Mouse (Mus musculus) intestine, embryonic 16.5 days (tissue): ENCODE measurements around the gene Fam178b. TPM values are rescaled to one million over a fixed set of nuclear protein-coding genes. Genes with fewer than 3 reads are reported as not detected.
"Not testable (repeated sequence)": the region's sequence is repeated elsewhere in the genome, so short reads cannot be mapped to it uniquely, and the experiment has no call there.

Experiments
- ATAC-seq: fragments of 200-750 bp; cut with Nextera tagmentation; 2 replicates; pipeline ENCODE4 v1.8.0; 2017; ENCODE audit warnings: moderate TSS enrichment, moderate library complexity
- H3K27ac ChIP-seq: fragments of 300-500 bp; sonication (generic); 2 replicates; pipeline ENCODE4 v1.5.1; 2014; ENCODE audit warnings: mild to moderate bottlenecking, low read length
- H3K27me3 ChIP-seq: fragments of 300-500 bp; sonication (generic); replicated peaks from 2 replicates; pipeline ENCODE4 v1.6.1; 2014; ENCODE audit warnings: low read length, control low read depth, mixed read lengths; ENCODE audit not compliant: control insufficient read depth, insufficient read depth
- H3K36me3 ChIP-seq: fragments of 300-500 bp; sonication (generic); 2 replicates; pipeline ENCODE4 v1.6.1; 2014; ENCODE audit warnings: low read length, control low read depth; ENCODE audit not compliant: control insufficient read depth, insufficient read depth
- H3K4me1 ChIP-seq: fragments of 300-500 bp; sonication (generic); 2 replicates; pipeline ENCODE4 v1.6.1; 2014; ENCODE audit warnings: low read length, control low read depth, mixed read lengths; ENCODE audit not compliant: control insufficient read depth, insufficient read depth
- H3K4me2 ChIP-seq: fragments of 300-500 bp; sonication (generic); 2 replicates; pipeline ENCODE4 v1.6.1; 2014; ENCODE audit warnings: low read depth, low read length, control low read depth
- H3K4me3 ChIP-seq: fragments of 300-500 bp; sonication (generic); 2 replicates; pipeline ENCODE4 v1.5.1; 2014; ENCODE audit warnings: mild to moderate bottlenecking, low read length
- H3K9ac ChIP-seq: fragments of 300-500 bp; sonication (generic); 2 replicates; pipeline ENCODE4 v1.6.1; 2014; ENCODE audit warnings: low read depth, low read length
- H3K9me3 ChIP-seq: fragments of 300-500 bp; sonication (generic); 2 replicates; pipeline ENCODE4 v1.6.1; 2016; ENCODE audit warnings: low read length, control low read depth; ENCODE audit not compliant: control insufficient read depth
- WGBS: fragments of 180-500 bp; shearing (Covaris S2); extraction: QIAGEN DNeasy Blood & Tissue Kit; methylation state at CpG from one replicate; pipeline ENCODE4 v1.1.7; 2014; 5-methylcytosine and 5-hydroxymethylcytosine counted together
- polyA plus RNA-seq: library from polyadenylated mRNA; unstranded; fragments of >200 nt; fragmentation: Nextera tagmentation; extraction: Ambion mirVana; gene quantifications from 2 replicates; pipeline ENCODE4 v1.2.1, GENCODE M21; 2015

Fam178b gene
- polyA plus RNA-seq, 1 experiment from 2014 or later, result 0.54 TPM

DNA sequence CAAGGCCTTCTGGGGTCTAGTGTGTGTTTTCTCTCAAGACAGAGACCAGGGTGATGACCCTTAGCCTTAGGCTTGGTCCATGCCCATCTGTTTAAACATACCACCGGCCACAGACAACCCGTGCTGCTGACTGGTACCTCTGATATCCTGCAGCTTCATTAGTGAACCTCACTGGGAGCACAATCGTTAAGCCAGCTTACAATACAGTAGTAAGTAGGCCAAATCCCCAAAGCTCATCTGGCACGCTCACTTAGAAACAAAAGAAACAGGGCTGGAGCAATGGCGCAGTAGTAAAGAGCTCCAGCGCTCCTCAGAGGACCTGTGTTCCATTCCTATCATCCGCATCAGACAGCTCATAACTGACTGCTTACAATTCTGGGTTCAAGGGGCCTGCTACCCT is 2.1 kb downstream of the Fam178b start:
- no peaks in the 10 kb centered on the region for H3K36me3 ChIP-seq
- WGBS, result 80% methylated on average over 7 of the region's 7 CpGs
- no peak overlapping the region for H3K4me2 ChIP-seq
- no peaks in the 10 kb centered on the region for H3K4me1 ChIP-seq
- no peak overlapping the region for H3K9ac ChIP-seq
- no peak overlapping the region for H3K4me3 ChIP-seq
- ATAC-seq, result no peak
- H3K27ac ChIP-seq, result no peak overlapping the region
- no peaks in the 10 kb centered on the region for H3K27me3 ChIP-seq
- H3K9me3 ChIP-seq, result no peaks in the 10 kb centered on the region

DNA sequence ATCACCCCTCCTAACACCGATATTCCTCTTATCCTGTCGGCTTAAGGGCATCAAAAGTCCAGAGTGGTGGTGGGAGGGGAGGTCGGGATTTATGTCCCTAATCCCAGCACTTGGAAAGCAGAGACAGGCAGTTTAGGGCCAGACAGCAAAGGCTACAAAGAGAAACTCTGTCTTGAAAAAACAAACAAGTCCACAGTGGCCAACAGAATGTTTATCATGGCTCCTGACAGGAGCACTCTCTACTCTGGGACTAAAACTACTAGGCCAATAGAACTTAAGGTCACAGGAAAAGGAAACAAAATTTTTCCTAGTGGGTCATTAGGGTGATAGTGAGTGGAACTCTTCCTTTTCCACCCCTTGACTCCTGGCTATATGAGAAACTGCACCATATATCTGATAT is 8.0 kb downstream of the Fam178b start:
- H3K4me1 ChIP-seq, result no peaks in the 10 kb centered on the region
- no peaks in the 10 kb centered on the region for H3K27me3 ChIP-seq
- no peak for ATAC-seq
- no peaks in the 10 kb centered on the region for H3K9me3 ChIP-seq
- H3K4me2 ChIP-seq, result no peak overlapping the region
- H3K36me3 ChIP-seq, result no peaks in the 10 kb centered on the region
- H3K27ac ChIP-seq, result no peak overlapping the region
- H3K4me3 ChIP-seq, result no peak overlapping the region
- WGBS, result 25% methylated on average over 3 of the region's 3 CpGs
- no peak overlapping the region for H3K9ac ChIP-seq

DNA sequence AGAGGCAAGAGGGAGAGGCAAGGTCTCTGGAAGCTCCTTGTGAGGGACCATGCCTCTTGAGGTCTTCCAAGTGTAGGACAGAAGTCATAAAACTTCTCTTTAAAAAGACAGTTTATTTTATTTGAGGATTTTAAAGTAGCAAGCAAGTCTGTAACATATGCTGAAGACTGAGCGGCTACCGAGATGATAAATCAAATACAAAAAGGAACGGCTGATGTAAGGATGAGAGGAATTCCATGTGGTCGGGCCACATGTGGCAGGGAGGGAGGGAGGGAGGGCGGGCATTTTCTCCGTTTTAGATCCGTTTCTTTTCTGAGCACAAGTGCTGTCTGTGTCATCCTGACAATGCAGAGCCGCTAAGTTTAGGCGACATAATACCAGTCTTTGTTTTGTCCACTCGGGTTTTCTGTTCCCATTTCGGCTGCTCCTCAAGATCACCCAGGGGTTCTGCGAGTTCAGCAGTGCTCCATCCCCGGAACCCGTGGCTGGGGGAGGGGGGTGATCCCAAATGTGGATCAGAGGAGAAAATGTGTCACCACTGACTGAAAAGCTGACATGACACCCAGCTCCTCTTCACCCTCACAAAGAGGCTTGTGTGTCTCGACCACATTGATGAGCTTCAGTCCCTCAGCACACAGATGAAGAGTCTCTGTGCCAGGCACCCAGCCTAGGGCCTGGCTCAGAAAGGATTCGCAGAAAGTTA is 10.2 kb downstream of the Fam178b start:
- Histone ChIP-seq H3K27ac (no peak overlapping the region), H3K4me1 (no peaks in the 10 kb centered on the region), H3K4me2 (no peak overlapping the region), H3K27me3 (no peaks in the 10 kb centered on the region), H3K4me3 (no peak overlapping the region), H3K9ac (no peak overlapping the region), H3K36me3 (no peaks in the 10 kb centered on the region), H3K9me3 (no peaks in the 10 kb centered on the region)
- WGBS, result 39% methylated on average over 16 of the region's 16 CpGs
- 0 out of 2 replicates have a peak, but pooled peaks have one; percentile 23 for ATAC-seq

DNA sequence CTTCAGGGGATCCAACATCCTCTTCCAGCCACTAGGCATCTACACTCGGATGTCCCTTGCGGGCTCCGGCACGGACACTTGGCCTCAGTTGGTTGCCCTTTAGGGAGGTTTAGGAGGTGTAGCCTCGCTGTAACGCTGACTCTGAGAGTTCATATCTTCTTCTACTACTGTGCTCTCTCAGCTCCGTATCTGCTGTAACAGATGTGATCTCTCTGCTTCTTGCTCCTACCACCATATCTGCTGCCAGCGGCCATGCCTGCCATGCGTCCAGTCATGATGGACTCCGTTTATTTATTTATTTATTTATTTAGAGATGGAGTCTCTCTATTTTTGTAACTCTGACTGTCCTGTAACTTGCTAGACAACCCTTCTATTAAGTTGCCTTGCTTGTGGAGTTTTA is 11.7 kb downstream of the Fam178b start:
- ATAC-seq, result no peak
- Histone ChIP-seq H3K27me3 (no peaks in the 10 kb centered on the region), H3K4me2 (no peak overlapping the region), H3K9ac (no peak overlapping the region), H3K4me1 (peaks cover under 1% of the 10 kb centered on the region; the same call in 1 of the 2 replicates), H3K27ac (no peak overlapping the region), H3K4me3 (no peak overlapping the region), H3K36me3 (no peaks in the 10 kb centered on the region), H3K9me3 (no peaks in the 10 kb centered on the region)
- WGBS, result 92% methylated on average over 10 of the region's 10 CpGs

DNA sequence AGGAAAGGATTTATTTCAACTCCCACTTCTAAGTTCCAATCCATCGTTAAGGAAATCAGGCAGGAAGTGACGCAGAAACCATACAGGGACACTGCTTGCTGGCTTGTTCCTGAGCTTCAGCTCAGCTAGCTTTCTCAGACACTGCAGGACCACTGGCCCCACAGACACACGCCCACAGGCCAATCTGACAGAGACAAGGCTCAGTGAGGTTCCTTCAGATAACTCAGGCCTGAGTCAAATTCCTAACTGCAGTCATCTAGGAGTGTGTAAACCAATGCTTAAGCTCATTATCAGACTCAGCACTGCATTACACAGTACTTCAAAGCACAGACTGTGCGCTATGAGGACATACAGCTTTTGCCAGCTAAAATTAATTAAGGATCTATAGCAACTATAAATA is 12.7 kb downstream of the Fam178b start:
- WGBS, result 60% methylated on average over 4 of the region's 4 CpGs
- no peak for ATAC-seq
- no peak overlapping the region for H3K9ac ChIP-seq
- H3K9me3 ChIP-seq, result no peaks in the 10 kb centered on the region
- no peaks in the 10 kb centered on the region for H3K36me3 ChIP-seq
- H3K4me3 ChIP-seq, result no peak overlapping the region
- peaks cover 6% of the 10 kb centered on the region; the same call in 1 of the 2 replicates for H3K4me1 ChIP-seq
- H3K4me2 ChIP-seq, result no peak overlapping the region
- no peak overlapping the region for H3K27ac ChIP-seq
- no peaks in the 10 kb centered on the region for H3K27me3 ChIP-seq

- H3K27ac ChIP-seq, H3K4me3 ChIP-seq, ATAC-seq, H3K9ac ChIP-seq, H3K9me3 ChIP-seq, H3K4me1 ChIP-seq, H3K36me3 ChIP-seq, H3K4me2 ChIP-seq, H3K27me3 ChIP-seq: not testable (repeated sequence)
- WGBS, result 77% methylated on average over 4 of the region's 4 CpGs
Observed at GRCm38 (mm10) chr1:36668007-36668406, 15.0 kb downstream of the Fam178b start.

GRCm38 (mm10) chr1:36665934-36666333 is 17.0 kb downstream of the Fam178b start:
- Histone ChIP-seq H3K4me1 (peaks cover 7% of the 10 kb centered on the region; the same call in 1 of the 2 replicates), H3K27ac (no peak overlapping the region), H3K36me3 (no peaks in the 10 kb centered on the region), H3K9me3 (no peaks in the 10 kb centered on the region), H3K27me3 (no peaks in the 10 kb centered on the region), H3K9ac (no peak overlapping the region), H3K4me3 (no peak overlapping the region), H3K4me2 (no peak overlapping the region)
- WGBS, result 52% methylated on average over 4 of the region's 4 CpGs
- peak; percentile 52 for ATAC-seq

DNA sequence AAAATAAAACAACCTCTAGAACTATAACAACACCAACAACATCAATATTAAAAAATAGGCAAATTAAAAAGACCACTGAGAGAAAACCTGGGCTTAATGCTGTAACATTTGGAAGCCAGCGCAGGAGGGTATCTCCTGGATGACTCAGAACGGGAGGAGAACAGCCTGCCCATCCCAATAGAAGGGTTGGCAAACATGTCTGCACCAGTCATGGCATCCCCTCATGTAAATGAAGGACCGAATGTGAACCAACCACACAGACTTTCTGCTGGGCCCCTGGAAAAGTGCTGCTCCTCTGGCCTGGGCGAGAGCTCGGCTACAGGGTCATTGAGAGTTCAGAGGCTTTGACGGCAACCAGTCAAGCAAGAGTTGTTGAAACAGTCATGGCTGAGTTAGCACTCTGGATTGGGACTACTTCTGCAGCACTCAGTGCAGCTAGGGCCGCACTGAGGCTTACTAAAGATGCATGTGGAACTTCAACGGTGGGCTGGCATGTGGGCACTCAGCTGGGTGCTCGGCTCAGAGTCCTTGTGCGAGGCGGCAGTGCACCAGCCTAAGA is 17.7 kb downstream of the Fam178b start:
- H3K9ac ChIP-seq, result no peak overlapping the region
- peaks cover 7% of the 10 kb centered on the region; the same call in 1 of the 2 replicates for H3K4me1 ChIP-seq
- H3K9me3 ChIP-seq, result no peaks in the 10 kb centered on the region
- 70% methylated on average over 11 of the region's 11 CpGs for WGBS
- H3K36me3 ChIP-seq, result no peaks in the 10 kb centered on the region
- ATAC-seq, result no peak
- no peak overlapping the region for H3K27ac ChIP-seq
- no peaks in the 10 kb centered on the region for H3K27me3 ChIP-seq
- H3K4me3 ChIP-seq, result no peak overlapping the region
- H3K4me2 ChIP-seq, result no peak overlapping the region

DNA sequence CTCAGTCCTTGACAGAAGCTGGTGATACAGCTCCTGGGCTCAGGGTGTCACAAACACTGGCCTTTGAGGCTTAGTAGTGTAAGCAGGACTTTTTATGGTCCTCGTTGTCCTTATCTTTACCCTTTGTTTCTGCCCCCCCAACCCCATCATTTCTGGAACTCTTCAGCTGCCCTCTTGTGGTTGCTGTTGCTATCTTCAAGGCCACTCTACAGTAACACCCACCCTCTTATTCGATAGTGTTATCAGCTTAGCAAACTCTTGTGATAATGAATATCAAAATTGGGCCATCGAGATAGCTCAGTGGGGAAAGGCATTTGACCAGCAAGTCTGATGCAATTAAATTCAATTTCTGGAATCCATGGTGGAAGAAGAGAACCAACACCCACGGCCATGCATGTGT is 18.5 kb downstream of the Fam178b start:
- Histone ChIP-seq H3K27me3 (no peaks in the 10 kb centered on the region), H3K9me3 (no peaks in the 10 kb centered on the region), H3K36me3 (no peaks in the 10 kb centered on the region), H3K4me3 (no peak overlapping the region), H3K4me2 (no peak overlapping the region), H3K9ac (no peak overlapping the region), H3K4me1 (peaks cover 7% of the 10 kb centered on the region; the same call in 1 of the 2 replicates), H3K27ac (no peak overlapping the region)
- peak; percentile 41 for ATAC-seq
- WGBS, result 49% methylated on average over 4 of the region's 4 CpGs
